Mouse (Mus musculus) layer of hippocampus, adult 8-10 months (tissue): ENCODE results near the gene Nxpe2. TPM values are rescaled to one million over a fixed set of nuclear protein-coding genes. Genes with fewer than 3 reads are reported as not detected.
A peak's percentile ranks its signal among the peaks of the same experiment; 100 is the strongest.

Experiments
- DNase-seq, 2 experiments: peaks; one replicate each; pipeline ENCODE4 v3.0.0; 2022; ENCODE audit warnings: low spot score in 2 of 2
- total RNA-seq, 4 experiments: library from RNA; stranded (reverse); gene quantifications; 2 replicates each; pipeline ENCODE4 v1.2.4; 2022

Nxpe2 gene
- total RNA-seq, 4 experiments from 2014 or later: 0.12 to 0.66 (median 0.28) TPM; not detected in 1

- no peak for DNase-seq
Observed at GRCm38 (mm10) chr9:48298983-48299382, 54.3 kb downstream of the Nxpe2 start.

- no peak for DNase-seq
Observed at GRCm38 (mm10) chr9:48294754-48295153, 58.5 kb downstream of the Nxpe2 start.

GRCm38 (mm10) chr9:48290281-48290680 lies 63.0 kb downstream of the Nxpe2 start:
- DNase-seq: no peak

GRCm38 (mm10) chr9:48284221-48284620 lies 69.0 kb downstream of the Nxpe2 start:
- DNase-seq: no peak

GRCm38 (mm10) chr9:48276831-48277230 lies 76.4 kb downstream of the Nxpe2 start:
- peak in 1 of 2 experiments; percentile 20 for DNase-seq

Other genes with a start within 250 kb of the Nxpe2 start
- gene Nxpe4, start 191.4 kb downstream of the Nxpe2 start, total RNA-seq: 10 to 100 TPM in 2 of 4 experiments, 1 to 10 TPM in 2; 7.3 to 11.4 (median 9.7) TPM
- 100 to 1,000 TPM in 3 of 4 experiments, 10 to 100 TPM in 1; 88.7 to 109 (median 102) TPM for gene Rexo2, start 127.2 kb upstream of the Nxpe2 start, total RNA-seq
- gene Rbm7, start 141.8 kb upstream of the Nxpe2 start, total RNA-seq: 10 to 100 TPM; 35.8 to 39.7 (median 37.2) TPM
- gene Gm5617, start 142.0 kb upstream of the Nxpe2 start, total RNA-seq: 10 to 100 TPM; 10.2 to 17.4 (median 11.0) TPM